Mouse (Mus musculus) skeletal muscle tissue, adult 2 months (tissue): ENCODE measurements around the gene Klf5.

Experiments
- DNase-seq: peaks from one replicate; pipeline ENCODE4 v3.0.0-alpha.2; 2012; ENCODE audit warnings: low read depth, low spot score

Klf5 gene

GRCm38 (mm10) chr14:99309606-99310005 is 11.1 kb downstream of the Klf5 start:
- DNase-seq, result no peak

GRCm38 (mm10) chr14:99310358-99310757 is 11.9 kb downstream of the Klf5 start:
- no peak for DNase-seq

- no peak for DNase-seq
These were observed 14.6 kb downstream of the Klf5 start for GRCm38 (mm10) chr14:99313062-99313461.

GRCm38 (mm10) chr14:99316275-99316674 is 17.8 kb downstream of the Klf5 start:
- DNase-seq, result no peak

GRCm38 (mm10) chr14:99320736-99321135 is 22.2 kb downstream of the Klf5 start:
- no peak for DNase-seq

- DNase-seq, result no peak
These were observed 24.9 kb downstream of the Klf5 start for GRCm38 (mm10) chr14:99323376-99323775.

GRCm38 (mm10) chr14:99324523-99324922 is 26.0 kb downstream of the Klf5 start:
- DNase-seq, result no peak

GRCm38 (mm10) chr14:99325597-99326472 is 27.3 kb downstream of the Klf5 start:
- no peak for DNase-seq

GRCm38 (mm10) chr14:99336598-99336997 is 38.1 kb downstream of the Klf5 start:
- DNase-seq, result no peak

- no peak for DNase-seq
These were observed 40.5 kb downstream of the Klf5 start for GRCm38 (mm10) chr14:99339021-99339420.

GRCm38 (mm10) chr14:99339681-99340522 is 41.4 kb downstream of the Klf5 start:
- no peak for DNase-seq

GRCm38 (mm10) chr14:99340703-99341102 is 42.2 kb downstream of the Klf5 start:
- DNase-seq, result no peak

- DNase-seq, result no peak
These were observed 49.8 kb downstream of the Klf5 start for GRCm38 (mm10) chr14:99348175-99348764.

- no peak for DNase-seq
These were observed 51.1 kb downstream of the Klf5 start for GRCm38 (mm10) chr14:99349606-99350005.

- no peak for DNase-seq
These were observed 54.5 kb downstream of the Klf5 start for GRCm38 (mm10) chr14:99352989-99353388.

GRCm38 (mm10) chr14:99354046-99354445 is 55.6 kb downstream of the Klf5 start:
- no peak for DNase-seq

GRCm38 (mm10) chr14:99354761-99355609 is 56.5 kb downstream of the Klf5 start:
- DNase-seq, result no peak

- no peak for DNase-seq
These were observed 57.0 kb downstream of the Klf5 start for GRCm38 (mm10) chr14:99355610-99355870.

- DNase-seq, result no peak
These were observed 64.5 kb downstream of the Klf5 start for GRCm38 (mm10) chr14:99362956-99363355.

GRCm38 (mm10) chr14:99364007-99364784 is 65.7 kb downstream of the Klf5 start:
- no peak for DNase-seq
